Mouse (Mus musculus) heart, postnatal 0 days (tissue): ENCODE results near the gene Nubp2.

Experiments
- CTCF ChIP-seq: IDR thresholded peaks from 2 replicates; pipeline ENCODE4 v1.5.1; 2016; ENCODE audit warnings: antibody characterized with exemption, control low read depth, low read depth
- EP300 ChIP-seq: IDR thresholded peaks from 2 replicates; pipeline ENCODE4 v1.6.1; 2016; ENCODE audit warnings: antibody characterized with exemption, low read depth

DNA sequence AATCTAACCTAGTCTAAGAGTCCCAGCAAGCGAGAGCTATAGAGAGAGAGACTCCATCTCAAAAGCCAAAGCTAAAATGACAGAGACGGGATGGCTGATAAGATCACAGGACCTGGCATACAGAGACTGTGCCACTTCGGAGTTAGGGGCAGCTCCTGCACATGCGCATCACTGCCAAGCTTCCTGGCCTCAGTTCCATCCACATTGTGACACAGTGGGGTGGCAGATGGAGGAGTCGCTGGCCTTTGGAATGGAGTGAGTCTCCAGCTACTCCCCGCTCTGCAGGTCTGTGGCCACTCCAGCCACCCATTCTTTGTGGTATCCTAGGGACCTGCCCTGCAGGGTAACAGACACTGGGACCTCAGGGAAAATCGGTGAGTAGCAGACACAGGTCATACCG lies 20.4 kb downstream of the Nubp2 start, which contains the start of gene Igfals:
- no peak for TF ChIP-seq CTCF
- no peak for TF ChIP-seq EP300
